Mouse (Mus musculus) kidney, postnatal 14 days (tissue): ENCODE measurements around the gene Sumf1.

Experiments used
- DNase-seq: peaks from one replicate; pipeline ENCODE4 v3.0.0; 2022; ENCODE audit warnings: mixed read lengths

The Sumf1 gene

GRCm38 (mm10) chr6:108206145-108206544 lies 20.8 kb upstream of the Sumf1 start:
- no peak for DNase-seq

- DNase-seq, result no peak
These were observed 18.9 kb upstream of the Sumf1 start for GRCm38 (mm10) chr6:108204322-108204721.

GRCm38 (mm10) chr6:108198286-108198685 lies 12.9 kb upstream of the Sumf1 start:
- DNase-seq, result no peak

- DNase-seq, result no peak
These were observed 11.7 kb upstream of the Sumf1 start for GRCm38 (mm10) chr6:108197117-108197516.

GRCm38 (mm10) chr6:108196665-108197064 lies 11.3 kb upstream of the Sumf1 start:
- DNase-seq, result no peak

- DNase-seq, result peak; percentile 15
These were observed 7.2 kb upstream of the Sumf1 start for GRCm38 (mm10) chr6:108192632-108193031.

- no peak for DNase-seq
These were observed 5.3 kb upstream of the Sumf1 start for GRCm38 (mm10) chr6:108190690-108191089.

GRCm38 (mm10) chr6:108185685-108186009 lies 265 bp upstream of the Sumf1 start:
- no peak for DNase-seq

GRCm38 (mm10) chr6:108179087-108179486 lies 6.3 kb downstream of the Sumf1 start:
- no peak for DNase-seq

GRCm38 (mm10) chr6:108174181-108174580 lies 11.2 kb downstream of the Sumf1 start:
- DNase-seq, result no peak

GRCm38 (mm10) chr6:108172219-108172618 lies 13.2 kb downstream of the Sumf1 start:
- DNase-seq, result no peak

- no peak for DNase-seq
These were observed 15.9 kb downstream of the Sumf1 start for GRCm38 (mm10) chr6:108169466-108169865.

GRCm38 (mm10) chr6:108168723-108169122 lies 16.7 kb downstream of the Sumf1 start:
- no peak for DNase-seq

- DNase-seq, result no peak
These were observed 17.3 kb downstream of the Sumf1 start for GRCm38 (mm10) chr6:108167946-108168680.

- DNase-seq, result no peak
These were observed 19.8 kb downstream of the Sumf1 start for GRCm38 (mm10) chr6:108165598-108165997.

GRCm38 (mm10) chr6:108164935-108165334 lies 20.4 kb downstream of the Sumf1 start:
- DNase-seq, result no peak

GRCm38 (mm10) chr6:108160608-108161007 lies 24.8 kb downstream of the Sumf1 start:
- no peak for DNase-seq

GRCm38 (mm10) chr6:108156881-108157280 lies 28.5 kb downstream of the Sumf1 start:
- no peak for DNase-seq

GRCm38 (mm10) chr6:108154243-108154642 lies 31.1 kb downstream of the Sumf1 start:
- no peak for DNase-seq

GRCm38 (mm10) chr6:108152661-108153269 lies 32.6 kb downstream of the Sumf1 start:
- DNase-seq, result peak; percentile 60

GRCm38 (mm10) chr6:108152081-108152480 lies 33.3 kb downstream of the Sumf1 start:
- DNase-seq, result no peak

- DNase-seq, result no peak
These were observed 36.1 kb downstream of the Sumf1 start for GRCm38 (mm10) chr6:108149235-108149634.

GRCm38 (mm10) chr6:108148435-108148834 lies 36.9 kb downstream of the Sumf1 start:
- DNase-seq, result no peak

- DNase-seq, result no peak
These were observed 38.7 kb downstream of the Sumf1 start for GRCm38 (mm10) chr6:108146637-108147036.
